Mouse (Mus musculus) effector memory CD4-positive, alpha-beta T cell, adult 5 months (primary cell): Measurements from ENCODE around the gene Fxyd7. TPM values are rescaled to one million over a fixed set of nuclear protein-coding genes. Genes with fewer than 3 reads are reported as not detected.

Experiments used
- polyA plus RNA-seq: library from polyadenylated mRNA; unstranded; fragments of 100-300 nt; shearing (Covaris generic); gene quantifications from one replicate; pipeline ENCODE4 v1.2.1, GENCODE M21; 2017

Gene Fxyd7
- not detected for polyA plus RNA-seq

DNA sequence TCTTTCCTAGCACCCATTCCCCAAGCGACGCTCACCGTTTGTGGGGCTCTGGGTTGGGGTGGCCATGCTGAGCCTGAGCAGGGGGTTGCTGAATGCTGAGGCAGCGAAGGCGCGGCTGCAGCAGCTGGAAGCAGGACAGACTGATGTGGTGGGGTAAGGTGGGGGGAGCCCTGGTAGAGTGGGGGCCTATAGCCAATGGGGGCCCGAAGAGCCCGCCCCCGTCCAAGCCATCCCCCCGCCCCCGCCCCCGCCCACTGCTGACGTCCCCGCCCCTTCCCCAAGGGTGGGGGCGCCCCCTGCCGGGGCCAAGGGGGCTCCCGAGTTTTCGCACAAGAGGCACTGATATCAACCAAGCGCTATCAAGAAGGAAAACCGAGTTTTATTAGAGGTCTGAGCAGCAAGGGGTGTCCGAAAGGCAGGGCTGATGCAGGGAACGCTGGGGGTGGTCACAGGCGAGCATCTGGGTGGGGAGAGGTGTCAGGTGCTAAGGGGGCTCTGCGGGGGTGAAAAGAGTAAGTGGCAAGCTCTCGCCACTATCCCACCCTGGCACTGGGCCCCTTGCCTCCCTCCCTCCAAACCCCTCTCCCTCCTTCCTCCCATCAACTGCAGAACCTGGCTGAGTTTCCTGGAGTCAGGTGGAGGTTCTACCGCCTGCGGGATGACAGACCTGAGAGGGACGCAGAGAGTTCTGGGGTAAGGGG, at the start of gene Fxyd7:
Gene Fxyd7, minus strand, starts transcription at position 147 of the 701 bp plus-strand sequence.

GRCm38 (mm10) chr7:31076492-31076891, 25.2 kb upstream of the Fxyd7 start, which contains the start of gene Fxyd3:
Gene Fxyd3, minus strand, starts transcription at chr7:31076704.

DNA sequence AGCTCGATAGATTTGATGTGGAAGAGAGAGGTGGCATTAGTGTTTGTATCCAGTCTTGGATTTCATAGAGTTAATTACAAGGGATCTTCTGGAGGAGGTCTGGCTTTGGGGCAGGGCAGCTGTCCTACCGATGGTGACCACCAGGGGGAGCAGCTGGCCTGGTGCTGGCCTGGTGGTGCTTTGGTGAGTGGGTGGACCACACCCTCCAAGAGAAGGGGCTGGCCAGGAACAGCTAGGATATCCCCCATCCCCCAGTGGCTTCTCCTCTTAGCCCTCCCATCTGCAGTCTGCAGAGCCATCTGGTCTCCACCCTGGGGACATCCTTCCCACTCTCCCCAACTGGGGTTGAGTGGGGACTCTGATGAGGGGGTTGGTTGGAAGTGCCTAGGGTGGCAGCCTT, 7.8 kb upstream of the Fxyd7 start, which contains the start of gene Lgi4:
Gene Lgi4, plus strand, starts transcription at position 235 of the 400 bp plus-strand sequence.

GRCm38 (mm10) chr7:31057071-31057470, 5.8 kb upstream of the Fxyd7 start, which contains the start of gene Fxyd1:
Gene Fxyd1, minus strand, starts transcription at chr7:31057199.

DNA sequence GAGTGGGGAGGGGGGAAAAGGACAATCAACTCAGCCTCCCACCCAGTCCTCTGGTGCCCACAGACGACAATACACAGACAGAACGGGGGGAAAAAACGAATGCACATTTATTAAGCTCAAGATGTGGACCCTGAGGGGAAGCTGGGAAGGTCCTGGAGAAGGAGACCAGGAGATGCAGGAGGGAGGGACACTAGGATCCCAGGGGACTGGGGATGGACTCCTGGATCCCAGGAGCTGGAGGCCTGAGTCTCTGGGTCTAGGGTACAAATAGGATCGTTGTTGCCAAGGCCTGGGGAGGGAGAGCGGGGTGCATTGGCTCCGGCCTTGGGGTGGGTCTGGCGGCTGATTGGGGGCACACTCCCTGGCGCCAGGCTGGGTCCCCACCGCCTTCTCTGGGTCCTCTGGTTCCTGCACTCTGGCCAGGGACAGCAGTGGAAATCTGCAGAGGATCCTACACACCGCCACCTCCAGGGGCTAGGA, 8.8 kb downstream of the Fxyd7 start, which contains the start of gene Fxyd5:
Gene Fxyd5, minus strand, starts transcription at position 51 of the 480 bp plus-strand sequence.

Other genes with a start within 250 kb of the Fxyd7 start
- gene Ffar2, start 227.7 kb downstream of the Fxyd7 start, polyA plus RNA-seq, result not detected
- gene Ffar3, start 195.3 kb downstream of the Fxyd7 start, polyA plus RNA-seq, result not detected
- 0.09 TPM for gene Ffar1, start 189.9 kb downstream of the Fxyd7 start, polyA plus RNA-seq
- gene Cd22, start 171.1 kb downstream of the Fxyd7 start, polyA plus RNA-seq, result 28.6 TPM
- gene Mag, start 136.6 kb downstream of the Fxyd7 start, polyA plus RNA-seq, result not detected
- gene Hamp2, start 126.8 kb downstream of the Fxyd7 start, polyA plus RNA-seq, result not detected
- not detected for gene Hamp, start 107.4 kb downstream of the Fxyd7 start, polyA plus RNA-seq
- gene Usf2, start 94.7 kb downstream of the Fxyd7 start, polyA plus RNA-seq, result 10.7 TPM
- 7.7 TPM for gene Lsr, start 78.0 kb downstream of the Fxyd7 start, polyA plus RNA-seq
- 0.46 TPM for gene Fam187b, start 77.7 kb downstream of the Fxyd7 start, polyA plus RNA-seq
- gene Fxyd5, start 9.0 kb downstream of the Fxyd7 start, polyA plus RNA-seq, result 1,401 TPM
- not detected for gene Fxyd1, start 5.7 kb upstream of the Fxyd7 start, polyA plus RNA-seq
- gene Lgi4, start 7.9 kb upstream of the Fxyd7 start, polyA plus RNA-seq, result not detected
- gene Fxyd3, start 25.2 kb upstream of the Fxyd7 start, polyA plus RNA-seq, result not detected
- 1.4 TPM for gene Hpn, start 63.8 kb upstream of the Fxyd7 start, polyA plus RNA-seq
- not detected for gene Scn1b, start 75.5 kb upstream of the Fxyd7 start, polyA plus RNA-seq
- 398 TPM for gene Gramd1a, start 104.4 kb upstream of the Fxyd7 start, polyA plus RNA-seq
- not detected for gene Scgb2b2, start 239.0 kb upstream of the Fxyd7 start, polyA plus RNA-seq
- not detected for gene Scgb1b2, start 240.4 kb upstream of the Fxyd7 start, polyA plus RNA-seq